Mouse (Mus musculus) stomach, postnatal 0 days (tissue): Measurements from ENCODE around the gene Kcnh2.

Experiments used
- CTCF ChIP-seq: IDR thresholded peaks from 2 replicates; pipeline ENCODE4 v1.5.1; 2016; ENCODE audit warnings: antibody characterized with exemption, low read depth, mild to moderate bottlenecking, moderate library complexity
- EP300 ChIP-seq: optimal IDR thresholded peaks from 2 replicates; pipeline ENCODE3; 2016; ENCODE audit warnings: antibody characterized with exemption

DNA sequence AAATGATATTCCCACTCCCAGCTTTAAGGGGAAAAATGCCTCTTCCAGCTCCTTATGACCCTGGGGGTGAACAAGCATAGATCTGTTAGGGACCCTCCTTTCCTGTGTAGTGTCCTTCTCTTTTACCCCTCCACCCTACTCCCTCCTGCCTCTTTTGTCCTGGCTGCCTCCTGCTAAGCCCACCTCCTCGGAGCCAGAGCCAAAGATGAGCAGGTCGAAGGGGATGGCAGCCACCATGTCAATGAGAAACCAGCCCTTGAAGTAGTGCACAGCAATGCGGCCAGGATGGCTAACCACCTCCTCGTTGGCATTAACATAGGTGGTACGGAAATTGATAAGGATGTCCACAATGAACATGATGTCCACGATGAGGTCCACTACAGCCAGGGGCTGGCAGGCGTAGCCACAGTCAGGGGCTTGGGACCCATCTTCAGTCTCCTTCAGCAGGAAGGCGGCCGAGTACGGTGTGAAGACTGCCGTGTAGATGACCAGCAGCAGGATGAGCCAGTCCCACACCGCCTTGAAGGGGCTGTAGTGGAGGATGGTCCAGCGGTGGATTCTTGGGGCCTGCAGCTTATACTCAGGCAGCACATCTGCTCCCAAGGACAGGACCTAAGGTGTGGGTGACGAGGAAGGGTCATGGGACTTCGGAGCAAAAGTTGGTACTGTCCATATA lies 25.1 kb downstream of the Kcnh2 start:
- TF ChIP-seq CTCF = no peak
- TF ChIP-seq EP300 = no peak
